Mouse (Mus musculus) midbrain, embryonic 12.5 days (tissue): Measurements from ENCODE around the gene Lcmt2. TPM values are rescaled to one million over a fixed set of nuclear protein-coding genes. Genes with fewer than 3 reads are reported as not detected.
"Not testable (repeated sequence)": the region's sequence is repeated elsewhere in the genome, so short reads cannot be mapped to it uniquely, and the experiment has no call there.

ENCODE experiments used
- ATAC-seq: fragments of 200-750 bp; cut with Nextera tagmentation; 2 replicates; pipeline ENCODE4 v1.8.0; 2017; ENCODE audit warnings: low read depth, moderate TSS enrichment, moderate library complexity; ENCODE audit not compliant: low FRiP score
- H3K27ac ChIP-seq: fragments of 300-500 bp; sonication (generic); replicated peaks from 2 replicates; pipeline ENCODE4 v1.5.1; 2016; ENCODE audit warnings: mild to moderate bottlenecking
- H3K27me3 ChIP-seq: fragments of 300-500 bp; sonication (generic); 2 replicates; pipeline ENCODE4 v1.6.1; 2016; ENCODE audit warnings: mild to moderate bottlenecking
- H3K36me3 ChIP-seq: fragments of 300-500 bp; sonication (generic); 2 replicates; pipeline ENCODE4 v1.6.1; 2016
- H3K4me1 ChIP-seq: fragments of 300-500 bp; sonication (generic); 2 replicates; pipeline ENCODE4 v1.6.1; 2016
- H3K4me2 ChIP-seq: fragments of 300-500 bp; sonication (generic); replicated peaks from 2 replicates; pipeline ENCODE4 v1.6.1; 2016; ENCODE audit warnings: mild to moderate bottlenecking, moderate library complexity
- H3K4me3 ChIP-seq: fragments of 300-500 bp; sonication (generic); 2 replicates; pipeline ENCODE4 v1.5.1; 2016; ENCODE audit warnings: mild to moderate bottlenecking
- H3K9ac ChIP-seq: fragments of 300-500 bp; sonication (generic); replicated peaks from 2 replicates; pipeline ENCODE4 v1.6.1; 2016; ENCODE audit warnings: mild to moderate bottlenecking, moderate library complexity
- H3K9me3 ChIP-seq: fragments of 300-500 bp; sonication (generic); 2 replicates; pipeline ENCODE4 v1.6.1; 2016; ENCODE audit warnings: mild to moderate bottlenecking
- WGBS: fragments of 180-500 bp; shearing (Covaris S2); methylation state at CpG from one replicate; pipeline ENCODE4 v1.1.7; 2016; 5-methylcytosine and 5-hydroxymethylcytosine counted together
- polyA plus RNA-seq: library from polyadenylated mRNA; unstranded; fragments of >200 nt; fragmentation: Nextera tagmentation; extraction: Ambion mirVana; gene quantifications from 2 replicates; pipeline ENCODE4 v1.2.1, GENCODE M21; 2016

Gene Lcmt2
- polyA plus RNA-seq, 1 experiment from 2014 or later, result 24.2 TPM

DNA sequence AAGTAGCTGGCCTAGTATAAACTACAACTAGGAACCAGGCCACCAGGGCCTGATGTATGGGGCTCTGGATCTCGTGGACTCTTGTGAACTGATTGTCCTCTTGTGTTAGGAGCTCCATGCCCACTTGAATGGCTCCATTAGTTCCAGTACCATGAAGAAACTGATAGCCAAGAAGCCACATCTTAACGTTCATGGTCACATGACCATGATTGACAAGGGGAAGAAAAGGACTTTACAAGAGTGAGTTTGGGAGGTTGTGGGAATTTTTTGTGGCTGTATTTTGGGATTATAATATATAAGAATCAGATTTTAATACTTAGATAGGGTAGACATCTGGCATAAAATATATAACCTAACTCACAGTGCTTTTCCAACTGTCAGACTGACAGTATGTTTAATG is 2.0 kb upstream of the Lcmt2 start:
- Histone ChIP-seq H3K27ac (no peak overlapping the region), H3K27me3 (no peaks in the 10 kb centered on the region), H3K9ac (no peak overlapping the region), H3K9me3 (no peaks in the 10 kb centered on the region), H3K4me1 (peaks cover 28% of the 10 kb centered on the region), H3K36me3 (peaks cover 38% of the 10 kb centered on the region), H3K4me2 (no peak overlapping the region), H3K4me3 (no peak overlapping the region)
- ATAC-seq, result no peak
- WGBS, result 62% methylated on average over 2 of the region's 2 CpGs

DNA sequence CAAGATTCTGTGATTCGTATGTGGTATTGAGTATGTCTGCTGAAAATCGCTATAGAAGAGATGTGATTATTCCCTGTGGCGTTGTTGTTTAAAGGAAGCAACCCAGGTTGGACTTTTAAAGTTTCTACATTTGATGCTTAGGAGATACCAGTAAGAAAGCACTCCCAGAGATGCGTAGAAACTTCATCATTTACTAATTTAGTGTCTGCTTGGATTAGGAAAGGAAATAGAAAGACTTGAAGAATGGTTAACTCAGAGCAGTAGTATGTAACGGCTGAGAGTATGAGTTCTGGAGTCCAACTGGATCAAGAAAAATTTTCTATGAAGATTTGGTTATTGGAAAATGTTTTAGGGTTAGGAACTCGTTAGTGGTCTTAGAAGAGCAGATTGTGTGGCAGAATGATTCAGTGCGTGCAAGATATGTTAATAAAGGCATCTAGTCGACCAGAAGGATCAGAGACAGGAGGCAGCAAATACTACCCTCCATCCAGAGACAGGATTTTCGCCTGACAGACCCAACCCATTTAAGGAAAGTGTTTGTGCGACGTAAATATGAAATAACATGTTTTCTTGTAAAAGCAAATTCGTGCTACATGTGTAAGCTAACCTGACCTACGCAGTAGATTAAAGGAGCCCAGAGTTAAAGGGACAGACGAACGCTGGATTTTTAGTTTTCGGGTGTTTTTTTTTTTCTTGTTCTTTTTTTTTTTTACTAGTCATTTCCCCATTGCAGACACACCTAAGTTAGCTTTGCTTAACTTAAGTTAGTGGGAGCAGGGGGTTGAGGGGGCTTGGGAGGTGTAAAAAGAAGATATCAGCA is 973 bp upstream of the Lcmt2 start:
- H3K4me1 ChIP-seq, result peaks cover 28% of the 10 kb centered on the region
- H3K9ac ChIP-seq, result peak overlapping the region; percentile 92
- peak overlapping the region; percentile 53 for H3K4me3 ChIP-seq
- no peaks in the 10 kb centered on the region for H3K9me3 ChIP-seq
- H3K4me2 ChIP-seq, result peak overlapping the region; percentile 87
- peak overlapping the region; percentile 97 for H3K27ac ChIP-seq
- H3K36me3 ChIP-seq, result peaks cover 32% of the 10 kb centered on the region
- WGBS, result 80% methylated on average over 16 of the region's 16 CpGs
- H3K27me3 ChIP-seq, result no peaks in the 10 kb centered on the region
- ATAC-seq, result no peak

GRCm38 (mm10) chr2:121139266-121140017 is 1.0 kb downstream of the Lcmt2 start:
- peak overlapping the region; percentile 53 for H3K4me3 ChIP-seq
- WGBS, result 56% methylated on average over 29 of the region's 29 CpGs
- peak overlapping the region; percentile 97 for H3K27ac ChIP-seq
- H3K36me3 ChIP-seq, result peaks cover 23% of the 10 kb centered on the region; the same call in 1 of the 2 replicates
- no peaks in the 10 kb centered on the region for H3K9me3 ChIP-seq
- H3K4me1 ChIP-seq, result peaks cover 28% of the 10 kb centered on the region
- H3K9ac ChIP-seq, result peak overlapping the region; percentile 92
- no peaks in the 10 kb centered on the region for H3K27me3 ChIP-seq
- ATAC-seq, result no peak
- peak overlapping the region; percentile 87 for H3K4me2 ChIP-seq

- ATAC-seq, result no peak
- H3K27ac ChIP-seq, result no peak overlapping the region
- no peak overlapping the region for H3K9ac ChIP-seq
- H3K27me3 ChIP-seq, result no peaks in the 10 kb centered on the region
- H3K36me3 ChIP-seq, result peaks cover 22% of the 10 kb centered on the region; the same call in 1 of the 2 replicates
- no peak overlapping the region for H3K4me3 ChIP-seq
- H3K4me2 ChIP-seq, result no peak overlapping the region
- H3K4me1 ChIP-seq, result peaks cover 28% of the 10 kb centered on the region
- no peaks in the 10 kb centered on the region for H3K9me3 ChIP-seq
- WGBS, result 97% methylated on average over 4 of the region's 4 CpGs
These were observed 3.1 kb downstream of the Lcmt2 start for GRCm38 (mm10) chr2:121137371-121137770.

GRCm38 (mm10) chr2:121132822-121133221 is 7.6 kb downstream of the Lcmt2 start:
- peaks cover 5% of the 10 kb centered on the region; the same call in 1 of the 2 replicates for H3K36me3 ChIP-seq
- no peaks in the 10 kb centered on the region for H3K9me3 ChIP-seq
- no peak overlapping the region for H3K27ac ChIP-seq
- no peaks in the 10 kb centered on the region for H3K4me1 ChIP-seq
- ATAC-seq, result no peak
- WGBS, result 72% methylated on average over 1 of the region's 1 CpGs
- no peak overlapping the region for H3K4me2 ChIP-seq
- no peaks in the 10 kb centered on the region for H3K27me3 ChIP-seq
- H3K4me3 ChIP-seq, result no peak overlapping the region
- H3K9ac ChIP-seq, result no peak overlapping the region

GRCm38 (mm10) chr2:121128865-121129620 is 11.4 kb downstream of the Lcmt2 start:
- Histone ChIP-seq H3K4me3 (no peak overlapping the region), H3K9me3 (no peaks in the 10 kb centered on the region), H3K9ac (no peak overlapping the region), H3K4me1 (no peaks in the 10 kb centered on the region), H3K36me3 (no peaks in the 10 kb centered on the region), H3K4me2 (no peak overlapping the region), H3K27me3 (no peaks in the 10 kb centered on the region), H3K27ac (no peak overlapping the region)
- whole genome bisulfite sequencing, result 77% methylated on average over 9 of the region's 9 CpGs
- no peak for ATAC-seq

DNA sequence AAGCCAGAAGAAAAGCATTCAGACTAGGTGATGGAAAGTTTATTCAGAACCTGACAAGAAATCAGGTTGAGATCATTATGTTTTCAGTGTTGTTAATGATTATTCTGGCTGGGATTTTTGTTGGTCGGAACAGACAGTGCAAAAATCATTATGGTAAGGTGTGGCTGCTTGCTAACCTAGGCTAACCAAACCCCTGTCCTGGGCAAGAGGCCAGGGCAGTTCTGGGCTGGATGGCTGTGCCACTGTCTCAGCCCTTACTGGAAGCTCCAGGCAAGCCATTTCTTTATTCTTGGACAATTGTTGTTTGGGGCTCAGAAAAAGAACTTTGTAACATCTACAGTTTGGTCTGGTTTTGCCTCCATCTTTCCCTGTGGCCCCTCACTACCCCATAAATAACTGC is 12.9 kb downstream of the Lcmt2 start:
- Histone ChIP-seq H3K9ac (no peak overlapping the region), H3K4me1 (no peaks in the 10 kb centered on the region), H3K4me2 (no peak overlapping the region), H3K27me3 (no peaks in the 10 kb centered on the region), H3K27ac (no peak overlapping the region), H3K36me3 (no peaks in the 10 kb centered on the region), H3K9me3 (no peaks in the 10 kb centered on the region), H3K4me3 (no peak overlapping the region)
- 80% methylated on average over 1 of the region's 1 CpGs for whole genome bisulfite sequencing
- no peak for ATAC-seq

GRCm38 (mm10) chr2:121126302-121126701 is 14.2 kb downstream of the Lcmt2 start:
- H3K4me3 ChIP-seq, H3K9ac ChIP-seq, H3K27me3 ChIP-seq, ATAC-seq, H3K27ac ChIP-seq, H3K4me2 ChIP-seq, H3K36me3 ChIP-seq, H3K9me3 ChIP-seq, H3K4me1 ChIP-seq: not testable (repeated sequence)
- WGBS, result 96% methylated on average over 5 of the region's 5 CpGs

- Histone ChIP-seq H3K9ac (no peak overlapping the region), H3K9me3 (no peaks in the 10 kb centered on the region), H3K27ac (no peak overlapping the region), H3K4me3 (no peak overlapping the region), H3K4me1 (no peaks in the 10 kb centered on the region), H3K27me3 (no peaks in the 10 kb centered on the region; the same call in 1 of the 2 replicates), H3K4me2 (no peak overlapping the region), H3K36me3 (no peaks in the 10 kb centered on the region)
- ATAC-seq, result no peak
- WGBS, result 87% methylated on average over 3 of the region's 3 CpGs
These were observed 21.2 kb downstream of the Lcmt2 start for GRCm38 (mm10) chr2:121119260-121119659.

- no peak overlapping the region for H3K4me3 ChIP-seq
- H3K4me2 ChIP-seq, result no peak overlapping the region
- no peaks in the 10 kb centered on the region; the same call in 1 of the 2 replicates for H3K27me3 ChIP-seq
- no peak overlapping the region for H3K9ac ChIP-seq
- H3K4me1 ChIP-seq, result no peaks in the 10 kb centered on the region
- no peak for ATAC-seq
- H3K27ac ChIP-seq, result no peak overlapping the region
- no peaks in the 10 kb centered on the region for H3K9me3 ChIP-seq
- 88% methylated on average over 2 of the region's 2 CpGs for WGBS
- no peaks in the 10 kb centered on the region for H3K36me3 ChIP-seq
These were observed 25.0 kb downstream of the Lcmt2 start for GRCm38 (mm10) chr2:121115418-121115817.

DNA sequence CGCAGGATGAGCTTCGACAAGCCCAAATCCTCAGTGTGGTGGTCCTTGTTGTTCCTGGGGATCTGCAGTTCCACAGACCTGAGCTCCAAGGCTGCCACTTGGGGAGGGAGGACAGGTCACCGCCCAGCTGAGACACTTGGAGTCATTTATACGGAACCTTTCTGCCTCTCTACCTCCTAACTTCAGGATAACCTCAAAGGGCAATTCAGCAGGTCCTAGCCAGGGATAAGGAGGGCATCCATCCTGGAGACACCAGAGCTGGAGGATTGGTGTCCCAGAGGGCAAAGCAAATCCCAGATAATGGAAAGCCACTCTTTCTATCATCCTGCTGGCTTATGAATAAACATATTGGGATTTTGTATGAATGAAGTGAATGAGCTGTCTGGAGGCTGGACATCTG is 30.8 kb downstream of the Lcmt2 start, which contains the start of gene Tgm7:
Gene Tgm7, minus strand, starts transcription at position 101 of the 400 bp plus-strand sequence.
- no peak within 1 kb of the TSS for H3K4me3 ChIP-seq
- no peaks in the 10 kb centered on the region for H3K27me3 ChIP-seq
- no peak within 1 kb of the TSS for H3K4me2 ChIP-seq
- 85% methylated on average over 4 of the region's 4 CpGs for WGBS
- H3K9me3 ChIP-seq, result no peaks in the 10 kb centered on the region
- H3K9ac ChIP-seq, result no peak within 1 kb of the TSS
- no peaks in the 10 kb centered on the region for H3K4me1 ChIP-seq
- no peak for ATAC-seq
- H3K27ac ChIP-seq, result no peak within 1 kb of the TSS
- H3K36me3 ChIP-seq, result no peaks in the 10 kb centered on the region

GRCm38 (mm10) chr2:121105940-121106339 is 34.5 kb downstream of the Lcmt2 start:
- H3K9ac ChIP-seq, result no peak overlapping the region
- H3K9me3 ChIP-seq, result no peaks in the 10 kb centered on the region
- H3K36me3 ChIP-seq, result no peaks in the 10 kb centered on the region
- H3K4me2 ChIP-seq, result no peak overlapping the region
- H3K4me1 ChIP-seq, result no peaks in the 10 kb centered on the region
- H3K27me3 ChIP-seq, result no peaks in the 10 kb centered on the region
- no peak overlapping the region for H3K4me3 ChIP-seq
- no peak overlapping the region for H3K27ac ChIP-seq
- no peak for ATAC-seq
